Mouse (Mus musculus) heart, embryonic 15.5 days (tissue): ENCODE measurements at regions not wholly inside any gene's neighbourhood (a gene's known extent, or its start where the extent isn't known, plus 50 kb on each side); places are given as distances from the start of the nearest gene placed in this dataset.

Experiments
- ATAC-seq: fragments of 200-750 bp; cut with Nextera tagmentation; replicated peaks from 2 replicates; pipeline ENCODE4 v1.8.0; 2017; ENCODE audit warnings: low read depth, moderate TSS enrichment; ENCODE audit not compliant: insufficient number of reproducible peaks, insufficient read depth, low FRiP score
- H3K27ac ChIP-seq: fragments of 300-500 bp; sonication (generic); 2 replicates; pipeline ENCODE4 v1.5.1; 2015; ENCODE audit warnings: mild to moderate bottlenecking, inconsistent platforms
- H3K27me3 ChIP-seq: fragments of 300-500 bp; sonication (generic); 2 replicates; pipeline ENCODE4 v1.6.1; 2015; ENCODE audit warnings: inconsistent platforms
- H3K36me3 ChIP-seq: fragments of 300-500 bp; sonication (generic); 2 replicates; pipeline ENCODE4 v1.6.1; 2015; ENCODE audit warnings: mild to moderate bottlenecking, inconsistent platforms
- H3K4me1 ChIP-seq: fragments of 300-500 bp; sonication (generic); replicated peaks from 2 replicates; pipeline ENCODE4 v1.6.1; 2015; ENCODE audit warnings: inconsistent platforms
- H3K4me2 ChIP-seq: fragments of 300-500 bp; sonication (generic); 2 replicates; pipeline ENCODE4 v1.6.1; 2015; ENCODE audit warnings: inconsistent platforms, mild to moderate bottlenecking, moderate library complexity
- H3K4me3 ChIP-seq: fragments of 300-500 bp; sonication (generic); 2 replicates; pipeline ENCODE4 v1.5.1; 2015; ENCODE audit warnings: mild to moderate bottlenecking, inconsistent platforms
- H3K9ac ChIP-seq: fragments of 300-500 bp; sonication (generic); 2 replicates; pipeline ENCODE4 v1.6.1; 2015; ENCODE audit warnings: mild to moderate bottlenecking, inconsistent platforms
- H3K9me3 ChIP-seq: fragments of 300-500 bp; sonication (generic); replicated peaks from 2 replicates; pipeline ENCODE4 v1.6.1; 2016; ENCODE audit warnings: inconsistent platforms
- WGBS: fragments of 180-500 bp; shearing (Covaris S2); methylation state at CpG from one replicate; pipeline ENCODE4 v1.1.7; 2015; ENCODE audit warnings: mixed read lengths; 5-methylcytosine and 5-hydroxymethylcytosine counted together

- Histone ChIP-seq H3K27ac (no peak overlapping the region), H3K4me1 (0 out of 2 replicates have a peak, but pooled peaks cover 2% of the 10 kb centered on the region), H3K4me2 (peak overlapping the region; percentile 38), H3K4me3 (peak overlapping the region; percentile 2; the same call in 1 of the 2 replicates), H3K36me3 (no peaks in the 10 kb centered on the region), H3K9me3 (no peaks in the 10 kb centered on the region), H3K27me3 (no peaks in the 10 kb centered on the region), H3K9ac (no peak overlapping the region)
- ATAC-seq: no peak
- WGBS: 50% methylated on average over 12 of the region's 12 CpGs
Measured at GRCm38 (mm10) chr1:33271437-33272145, 398.0 kb downstream of the Prim2 start.

- Histone ChIP-seq H3K4me2 (no peak overlapping the region), H3K4me1 (0 out of 2 replicates have a peak, but pooled peaks cover 2% of the 10 kb centered on the region), H3K27ac (no peak overlapping the region), H3K9me3 (no peaks in the 10 kb centered on the region), H3K27me3 (no peaks in the 10 kb centered on the region), H3K4me3 (no peak overlapping the region), H3K9ac (no peak overlapping the region), H3K36me3 (no peaks in the 10 kb centered on the region)
- WGBS: 76% methylated on average over 4 of the region's 4 CpGs
- no peak for ATAC-seq
Measured at GRCm38 (mm10) chr1:33269162-33269561, 400.4 kb downstream of the Prim2 start.

- Histone ChIP-seq H3K36me3 (no peaks in the 10 kb centered on the region), H3K9ac (no peak overlapping the region), H3K9me3 (no peaks in the 10 kb centered on the region), H3K4me2 (no peak overlapping the region), H3K4me1 (no peaks in the 10 kb centered on the region), H3K27me3 (no peaks in the 10 kb centered on the region), H3K4me3 (no peak overlapping the region), H3K27ac (peak overlapping the region; percentile 55; the same call in 1 of the 2 replicates)
- ATAC-seq: no peak
- WGBS: 44% methylated on average over 5 of the region's 5 CpGs
Measured at GRCm38 (mm10) chr1:33265731-33266415, 403.7 kb downstream of the Prim2 start.

GRCm38 (mm10) chr1:33249474-33249873, 420.1 kb downstream of the Prim2 start:
- 64% methylated on average over 5 of the region's 5 CpGs for WGBS
- no peaks in the 10 kb centered on the region for H3K9me3 ChIP-seq
- H3K9ac ChIP-seq: no peak overlapping the region
- no peak overlapping the region for H3K4me2 ChIP-seq
- no peaks in the 10 kb centered on the region for H3K27me3 ChIP-seq
- no peaks in the 10 kb centered on the region for H3K36me3 ChIP-seq
- H3K4me3 ChIP-seq: no peak overlapping the region
- H3K27ac ChIP-seq: no peak overlapping the region
- no peak for ATAC-seq
- H3K4me1 ChIP-seq: 0 out of 2 replicates have a peak, but pooled peaks cover 2% of the 10 kb centered on the region

- Histone ChIP-seq H3K27ac (no peak overlapping the region), H3K27me3 (no peaks in the 10 kb centered on the region), H3K9me3 (no peaks in the 10 kb centered on the region), H3K4me3 (no peak overlapping the region), H3K36me3 (no peaks in the 10 kb centered on the region), H3K9ac (no peak overlapping the region), H3K4me1 (0 out of 2 replicates have a peak, but pooled peaks cover 2% of the 10 kb centered on the region), H3K4me2 (no peak overlapping the region)
- ATAC-seq: no peak
- 89% methylated on average over 6 of the region's 6 CpGs for WGBS
Measured at GRCm38 (mm10) chr1:33247076-33247475, 422.5 kb downstream of the Prim2 start.

- WGBS: 67% methylated on average over 4 of the region's 4 CpGs
- Histone ChIP-seq H3K4me2 (no peak overlapping the region), H3K9me3 (no peaks in the 10 kb centered on the region), H3K36me3 (no peaks in the 10 kb centered on the region), H3K4me3 (no peak overlapping the region), H3K4me1 (0 out of 2 replicates have a peak, but pooled peaks cover 2% of the 10 kb centered on the region), H3K9ac (no peak overlapping the region), H3K27ac (no peak overlapping the region), H3K27me3 (no peaks in the 10 kb centered on the region)
- no peak for ATAC-seq
Measured at GRCm38 (mm10) chr1:33245186-33245585, 424.4 kb downstream of the Prim2 start.

- WGBS: 68% methylated on average over 8 of the region's 8 CpGs
Measured at GRCm38 (mm10) chr1:33244691-33245090, 424.9 kb downstream of the Prim2 start.

GRCm38 (mm10) chr1:33222997-33223396, 446.6 kb downstream of the Prim2 start:
- no peaks in the 10 kb centered on the region for H3K36me3 ChIP-seq
- no peak overlapping the region for H3K9ac ChIP-seq
- no peak overlapping the region for H3K4me3 ChIP-seq
- H3K4me2 ChIP-seq: no peak overlapping the region
- no peaks in the 10 kb centered on the region for H3K4me1 ChIP-seq
- H3K27ac ChIP-seq: no peak overlapping the region
- no peaks in the 10 kb centered on the region for H3K9me3 ChIP-seq
- ATAC-seq: no peak
- no peaks in the 10 kb centered on the region for H3K27me3 ChIP-seq
- WGBS: 75% methylated on average over 6 of the region's 6 CpGs

More at GRCm38 (mm10) chr1:33244691-33245090, 424.9 kb downstream of the Prim2 start:
- no peaks in the 10 kb centered on the region for H3K36me3 ChIP-seq
- ATAC-seq: no peak
- H3K9ac ChIP-seq: no peak overlapping the region
- H3K4me3 ChIP-seq: no peak overlapping the region
- H3K9me3 ChIP-seq: no peaks in the 10 kb centered on the region
- H3K4me2 ChIP-seq: no peak overlapping the region
- no peaks in the 10 kb centered on the region for H3K27me3 ChIP-seq
- no peak overlapping the region for H3K27ac ChIP-seq
- H3K4me1 ChIP-seq: 0 out of 2 replicates have a peak, but pooled peaks cover 2% of the 10 kb centered on the region

- H3K27ac ChIP-seq: no peak overlapping the region
- no peak overlapping the region for H3K4me2 ChIP-seq
- no peaks in the 10 kb centered on the region for H3K36me3 ChIP-seq
- no peaks in the 10 kb centered on the region for H3K27me3 ChIP-seq
- H3K4me3 ChIP-seq: no peak overlapping the region
- H3K9me3 ChIP-seq: no peaks in the 10 kb centered on the region
- H3K9ac ChIP-seq: no peak overlapping the region
- 61% methylated on average over 5 of the region's 5 CpGs for WGBS
- H3K4me1 ChIP-seq: no peaks in the 10 kb centered on the region
- ATAC-seq: no peak
Measured at GRCm38 (mm10) chr1:33214815-33215214, 454.8 kb downstream of the Prim2 start.

GRCm38 (mm10) chr1:33214394-33214793, 455.2 kb downstream of the Prim2 start:
- H3K4me2 ChIP-seq: no peak overlapping the region
- H3K36me3 ChIP-seq: no peaks in the 10 kb centered on the region
- no peak overlapping the region for H3K9ac ChIP-seq
- no peak overlapping the region for H3K27ac ChIP-seq
- ATAC-seq: no peak
- H3K27me3 ChIP-seq: no peaks in the 10 kb centered on the region
- WGBS: 84% methylated on average over 1 of the region's 1 CpGs
- no peaks in the 10 kb centered on the region for H3K4me1 ChIP-seq
- H3K9me3 ChIP-seq: no peaks in the 10 kb centered on the region
- no peak overlapping the region for H3K4me3 ChIP-seq

GRCm38 (mm10) chr1:33201571-33202189, 467.9 kb downstream of the Prim2 start:
- ATAC-seq: no peak
- H3K4me2 ChIP-seq: no peak overlapping the region
- H3K27ac ChIP-seq: no peak overlapping the region
- H3K36me3 ChIP-seq: no peaks in the 10 kb centered on the region
- H3K9me3 ChIP-seq: no peaks in the 10 kb centered on the region
- no peak overlapping the region for H3K4me3 ChIP-seq
- H3K27me3 ChIP-seq: no peaks in the 10 kb centered on the region
- H3K4me1 ChIP-seq: no peaks in the 10 kb centered on the region
- H3K9ac ChIP-seq: no peak overlapping the region
- 47% methylated on average over 6 of the region's 6 CpGs for WGBS
